Mouse (Mus musculus): Measurements from ENCODE around the gene Man2b1. TPM values are rescaled to one million over a fixed set of nuclear protein-coding genes. Genes with fewer than 3 reads are reported as not detected.
"Not testable (repeated sequence)": the region's sequence is repeated elsewhere in the genome, so short reads cannot be mapped to it uniquely, and the experiment has no call there.

Man2b1 gene
- total RNA-seq, 2 experiments from 2014 or later: 34.7 to 35.9 TPM

GRCm38 (mm10) chr8:85132335-85132734 is 49.3 kb downstream of the Man2b1 start:
- intact Hi-C loops (cut with DNase I): no loop called here
- DNase-seq (ENCODE audit: extremely low spot score in 1 of 2, low spot score in 2 of 2): no peak
- no peak overlapping the region for H3K27ac ChIP-seq
- no peak for TF ChIP-seq CTCF (IDR thresholded peaks at IDR 0.05)
- no peak overlapping the region for H3K4me3 ChIP-seq

DNA sequence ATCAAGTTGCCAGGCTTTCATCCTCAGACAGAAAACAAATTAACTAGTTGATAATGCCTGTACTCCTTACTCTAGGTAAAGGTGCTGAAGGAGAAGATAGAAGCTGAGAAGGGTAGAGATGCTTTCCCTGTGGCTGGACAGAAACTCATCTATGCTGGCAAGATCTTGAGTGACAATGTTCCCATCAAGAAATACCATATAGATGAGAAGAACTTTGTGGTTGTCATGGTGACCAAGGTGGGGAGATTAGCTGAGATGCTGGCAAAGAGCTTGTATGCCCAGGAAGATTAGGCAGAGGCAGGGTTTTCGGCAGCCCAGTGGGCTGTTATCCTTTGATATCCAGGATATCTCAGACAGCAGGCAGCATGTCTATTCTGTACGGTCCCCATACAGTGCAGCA is 52.6 kb downstream of the Man2b1 start:
- H3K27ac ChIP-seq; H3K4me3 ChIP-seq; DNase-seq (ENCODE audit: extremely low spot score in 1 of 2, low spot score in 2 of 2); intact Hi-C loops (cut with DNase I): not testable (repeated sequence)

DNA sequence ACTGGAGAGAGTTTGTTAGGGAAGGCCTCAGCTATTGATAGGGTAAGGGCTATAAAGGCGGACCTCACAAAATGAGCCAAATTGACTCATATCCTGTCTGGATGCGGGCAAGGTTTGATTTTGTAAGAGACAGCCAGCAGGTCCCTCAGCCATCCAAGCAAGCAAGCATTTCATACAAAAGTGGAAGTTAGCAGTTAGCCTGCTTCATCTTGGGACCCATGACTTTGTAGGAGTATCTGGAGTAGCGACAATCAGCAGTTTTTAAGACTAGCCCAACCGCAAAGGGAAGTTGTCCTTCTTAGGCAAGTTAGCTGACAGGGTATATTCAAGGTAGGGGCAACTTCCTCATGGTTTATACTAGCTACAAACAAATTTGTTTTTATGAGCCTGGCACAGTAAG is 59.4 kb downstream of the Man2b1 start:
- H3K27ac ChIP-seq: no peak overlapping the region
- intact Hi-C loops (cut with DNase I): no loop called here
- no peak for DNase-seq (ENCODE audit: extremely low spot score in 1 of 2, low spot score in 2 of 2)
- no peak overlapping the region for H3K4me3 ChIP-seq
- no peak for TF ChIP-seq CTCF (IDR thresholded peaks at IDR 0.05)

Small RNA genes lying within 50 kb of the gene (microRNA-seq; reads per million reads assigned to microRNA genes)
- 0 to 0.24 reads per million in 2 experiments for gene Gm23388
- 1.2 to 5.3 reads per million in 2 experiments for gene Mir7070

Other genes starting within 250 kb of the Man2b1 start
- gene Rad23a, start 242.6 kb upstream of the Man2b1 start, total RNA-seq (2021): 10 to 100 TPM; 77.7 to 77.8 TPM
- gene Calr, start 236.3 kb upstream of the Man2b1 start, total RNA-seq (2021): 100 to 1,000 TPM; 459 to 496 TPM
- 10 to 100 TPM; 49.8 to 50.1 TPM for gene Farsa, start 226.3 kb upstream of the Man2b1 start, total RNA-seq (2021)
- gene Syce2, start 211.2 kb upstream of the Man2b1 start, total RNA-seq (2021): 1 to 10 TPM; 7.8 to 8.0 TPM
- 10 to 100 TPM; 35.6 to 44.1 TPM for gene Gcdh, start 189.3 kb upstream of the Man2b1 start, total RNA-seq (2021)
- under 1 TPM in 1 of 2 experiments, not detected in 1; 0.23 TPM for gene Klf1, start 181.3 kb upstream of the Man2b1 start, total RNA-seq (2021)
- 1 to 10 TPM; 4.3 to 5.1 TPM for gene Dnase2a, start 174.7 kb upstream of the Man2b1 start, total RNA-seq (2021)
- gene Mast1, start 145.9 kb upstream of the Man2b1 start, total RNA-seq (2021): 10 to 100 TPM; 89.4 to 95.7 TPM
- gene Rtbdn, start 136.3 kb upstream of the Man2b1 start, total RNA-seq (2021): 1 to 10 TPM; 1.1 to 1.2 TPM
- not detected for gene Gm49661, start 113.8 kb upstream of the Man2b1 start, total RNA-seq (2021)
- 100 to 1,000 TPM; 319 to 333 TPM for gene Prdx2, start 113.7 kb upstream of the Man2b1 start, total RNA-seq (2021)
- gene Rnaseh2a, start 113.5 kb upstream of the Man2b1 start, total RNA-seq (2021): 10 to 100 TPM; 43.4 to 47.3 TPM
- gene Junb, start 104.6 kb upstream of the Man2b1 start, total RNA-seq (2021): 100 to 1,000 TPM in 1 of 2 experiments, 10 to 100 TPM in 1; 99.5 to 145 TPM
- 10 to 100 TPM; 11.3 to 11.6 TPM for gene Hook2, start 92.7 kb upstream of the Man2b1 start, total RNA-seq (2021)
- gene Best2, start 68.7 kb upstream of the Man2b1 start, total RNA-seq (2021): not detected
- gene Asna1, start 58.0 kb upstream of the Man2b1 start, total RNA-seq (2021): 100 to 1,000 TPM; 122 to 124 TPM
- 100 to 1,000 TPM; 124 to 132 TPM for gene Trir, start 56.4 kb upstream of the Man2b1 start, total RNA-seq (2021)
- gene Tnpo2, start 46.4 kb upstream of the Man2b1 start, total RNA-seq (2021): 100 to 1,000 TPM; 146 to 163 TPM
- 10 to 100 TPM; 21.5 to 25.5 TPM for gene Fbxw9, start 23.2 kb upstream of the Man2b1 start, total RNA-seq (2021)
- not detected for gene Gm5741, start 15.3 kb upstream of the Man2b1 start, total RNA-seq (2021)
- gene Dhps, start 11.5 kb upstream of the Man2b1 start, total RNA-seq (2021): 10 to 100 TPM; 66.1 to 68.7 TPM
- gene Wdr83os, start 2.5 kb upstream of the Man2b1 start, total RNA-seq (2021): 10 to 100 TPM; 55.6 to 55.7 TPM
- gene Wdr83, start 2.0 kb upstream of the Man2b1 start, total RNA-seq (2021): 10 to 100 TPM; 25.5 to 27.8 TPM
- gene Zfp791, start 39.8 kb downstream of the Man2b1 start, total RNA-seq (2021): 1 to 10 TPM; 7.0 to 7.9 TPM
- not detected for gene Cks1brt, start 68.7 kb downstream of the Man2b1 start, total RNA-seq (2021)
- gene Olfr371, start 142.7 kb downstream of the Man2b1 start, total RNA-seq (2021): not detected
- gene Orc6, start 216.4 kb downstream of the Man2b1 start, total RNA-seq (2021): 10 to 100 TPM; 26.8 to 30.0 TPM
- gene Vps35, start 216.5 kb downstream of the Man2b1 start, total RNA-seq (2021): 100 to 1,000 TPM; 116 to 130 TPM